Mouse (Mus musculus) cerebellum, adult (tissue): ENCODE measurements around the gene Mcm6.

Source experiments
- ATAC-seq: cut with Nextera tagmentation; 2 replicates; pipeline ENCODE4 v1.9.2; 2017; ENCODE audit warnings: mild to moderate bottlenecking, moderate library complexity, mixed read lengths; ENCODE audit not compliant: insufficient number of reproducible peaks, low FRiP score, low TSS enrichment

Mcm6 gene

DNA sequence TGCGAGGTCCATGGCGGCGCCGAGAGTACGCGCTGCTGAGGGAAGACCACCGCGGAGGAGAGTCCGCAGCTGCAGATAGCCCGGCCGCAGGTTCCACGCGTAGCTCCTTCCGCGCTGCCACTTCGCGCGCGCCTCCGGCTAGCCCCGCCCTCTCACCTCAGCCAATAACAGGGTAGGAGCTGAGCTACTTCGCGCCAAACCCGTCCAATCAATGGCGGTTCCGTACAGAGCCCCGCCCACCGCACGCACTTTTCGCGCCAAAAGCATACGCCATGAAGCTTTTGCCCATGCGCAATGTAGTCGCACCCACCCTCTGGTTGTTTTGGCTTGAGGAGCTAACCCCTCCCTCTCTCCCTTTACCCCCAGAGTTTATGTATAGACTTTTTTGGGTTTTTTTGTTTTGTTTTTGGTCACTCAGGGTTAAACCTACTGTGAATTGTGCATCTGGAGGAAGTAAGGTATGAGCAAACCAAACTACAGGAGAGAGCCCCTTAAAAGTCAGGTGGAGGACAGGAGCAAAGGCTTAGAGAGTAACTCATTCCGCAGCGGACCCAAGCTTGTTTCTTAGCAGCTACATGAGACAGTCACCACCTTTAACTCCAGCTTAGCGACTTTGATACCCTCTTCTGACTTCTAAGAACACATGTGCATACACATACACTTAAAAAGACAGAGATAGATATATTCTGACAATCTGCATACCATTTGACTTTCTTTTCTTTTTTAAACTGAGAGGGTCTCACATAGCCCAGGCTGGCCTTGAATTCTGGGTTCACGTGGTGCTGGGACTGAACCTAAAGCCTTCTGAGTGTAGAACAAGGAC lies at the start of gene Mcm6:
Gene Mcm6 (minus strand): TSS at position 111 of the 823 bp plus-strand sequence.
- ATAC-seq: peak; percentile 92

DNA sequence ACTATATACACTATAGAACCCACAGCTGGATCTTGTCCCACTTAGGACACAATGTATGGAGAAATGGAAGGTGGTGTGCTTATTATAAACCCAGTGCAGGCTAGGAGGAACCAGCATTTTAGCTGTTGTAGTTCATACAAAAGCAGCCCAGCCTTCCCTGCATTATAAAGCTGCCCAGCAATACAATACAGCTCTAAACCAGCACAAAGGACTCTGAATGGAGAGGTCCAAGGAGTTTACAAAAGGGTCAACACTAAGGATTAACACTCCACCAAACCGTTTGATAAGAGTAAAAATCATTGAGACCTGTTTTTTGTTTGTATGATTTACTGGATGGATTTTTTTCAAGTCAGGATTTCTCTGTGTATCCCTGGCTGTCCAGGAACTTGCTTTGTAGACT lies 47.4 kb upstream of the Mcm6 start:
- ATAC-seq: no peak

DNA sequence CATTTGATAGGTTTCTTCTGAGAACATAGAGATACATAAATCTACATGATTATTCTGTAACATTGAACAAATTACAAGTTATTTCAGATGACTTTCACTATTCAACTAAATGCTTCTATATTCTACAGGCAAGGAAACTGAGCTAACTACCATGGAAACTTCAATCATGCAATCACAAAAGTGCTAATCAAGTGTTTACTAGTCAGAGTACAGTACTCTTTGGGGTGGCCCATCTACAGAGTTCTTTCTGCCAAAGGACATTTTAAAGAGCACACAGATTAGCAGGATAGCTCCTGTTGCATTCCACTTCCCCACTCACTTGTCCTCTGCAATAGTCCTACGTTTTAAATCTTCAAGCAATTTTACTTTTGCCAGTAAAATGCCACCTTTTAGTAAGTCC lies 46.2 kb upstream of the Mcm6 start:
- no peak for ATAC-seq

DNA sequence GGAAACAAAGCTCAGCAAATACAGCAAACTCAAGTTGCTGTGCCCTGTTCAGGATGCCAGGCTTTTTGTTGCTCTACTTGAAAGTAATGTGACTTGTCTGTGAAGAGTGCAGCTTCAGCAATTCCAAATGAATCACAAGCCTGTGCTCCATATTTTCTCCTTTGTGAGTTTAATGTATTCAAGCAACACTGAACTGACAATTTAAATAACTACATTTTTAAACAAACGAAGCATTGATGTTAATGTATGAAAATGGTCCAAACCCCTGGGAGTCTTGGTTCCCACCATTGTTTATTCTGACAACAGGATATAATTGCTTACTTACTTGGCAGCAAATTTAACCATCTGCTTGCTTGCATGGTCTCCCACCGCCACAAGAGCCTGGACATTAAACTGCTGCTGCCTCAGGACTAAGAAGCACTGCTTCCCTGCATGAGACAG lies 45.6 kb upstream of the Mcm6 start:
- ATAC-seq: peak; percentile 49; the same call in 1 of the 2 replicates

DNA sequence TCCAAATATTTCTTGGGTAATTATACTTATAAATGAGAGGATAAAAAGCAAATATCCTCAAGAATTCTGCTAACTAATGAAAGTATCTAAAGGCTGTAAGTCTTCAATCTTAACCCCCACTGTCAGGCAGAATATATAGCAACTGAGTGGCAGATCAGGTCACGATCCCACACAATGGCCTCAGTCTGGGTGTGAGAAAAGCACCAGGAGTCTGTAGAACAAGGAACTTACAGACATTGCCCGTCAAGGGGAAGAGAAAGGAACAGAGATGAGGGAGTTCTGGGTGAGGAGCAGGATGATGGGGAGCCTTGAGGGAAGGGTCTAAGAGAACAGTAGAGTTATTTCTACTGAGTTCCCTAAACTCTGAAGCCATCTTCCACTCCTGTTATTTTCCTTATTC lies 41.5 kb upstream of the Mcm6 start:
- no peak for ATAC-seq

DNA sequence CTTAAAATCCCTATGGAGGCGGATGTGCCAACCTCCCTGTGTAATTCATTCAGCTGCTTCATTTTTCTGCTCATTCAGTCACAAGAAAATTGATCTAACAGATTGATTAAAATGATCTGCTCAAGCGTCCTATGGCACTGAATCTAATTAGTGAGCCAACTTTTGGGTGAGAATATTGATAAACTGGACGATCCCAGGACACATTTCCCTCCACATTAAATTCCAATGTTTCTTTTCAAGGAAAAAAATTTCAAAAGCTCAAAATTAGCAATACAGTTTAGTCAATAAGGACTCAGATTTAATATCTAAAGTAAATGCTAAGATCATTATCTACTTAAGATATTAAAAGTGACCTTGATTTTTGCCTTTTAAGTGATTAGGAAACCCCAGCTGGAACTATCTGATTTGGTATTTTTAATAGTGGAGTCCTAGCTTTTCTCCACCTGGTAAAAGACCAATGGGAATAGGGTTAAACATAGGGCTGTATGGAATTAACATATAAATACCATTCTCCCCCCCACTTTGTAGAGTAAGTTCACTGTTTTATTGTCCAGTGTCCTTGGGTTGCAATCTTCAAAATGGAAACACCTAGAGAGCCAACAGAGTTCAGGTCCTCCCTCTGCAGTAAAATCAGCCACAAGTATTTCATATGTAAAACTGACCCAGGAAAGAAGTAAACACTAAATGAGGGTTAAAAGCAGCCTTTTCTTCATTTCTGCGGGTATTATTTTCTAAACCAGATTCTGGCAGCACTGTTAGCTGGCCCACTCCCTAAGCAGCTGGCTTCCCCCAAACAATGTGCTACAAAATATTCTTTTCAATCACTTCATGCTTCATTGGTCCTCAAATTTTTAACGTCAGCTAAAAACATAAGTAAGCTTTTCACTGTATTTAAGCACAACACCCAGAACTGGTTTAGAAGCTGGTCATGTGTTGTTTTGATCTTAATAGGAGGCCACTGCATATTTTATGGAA lies 40.8 kb upstream of the Mcm6 start:
- ATAC-seq: no peak

DNA sequence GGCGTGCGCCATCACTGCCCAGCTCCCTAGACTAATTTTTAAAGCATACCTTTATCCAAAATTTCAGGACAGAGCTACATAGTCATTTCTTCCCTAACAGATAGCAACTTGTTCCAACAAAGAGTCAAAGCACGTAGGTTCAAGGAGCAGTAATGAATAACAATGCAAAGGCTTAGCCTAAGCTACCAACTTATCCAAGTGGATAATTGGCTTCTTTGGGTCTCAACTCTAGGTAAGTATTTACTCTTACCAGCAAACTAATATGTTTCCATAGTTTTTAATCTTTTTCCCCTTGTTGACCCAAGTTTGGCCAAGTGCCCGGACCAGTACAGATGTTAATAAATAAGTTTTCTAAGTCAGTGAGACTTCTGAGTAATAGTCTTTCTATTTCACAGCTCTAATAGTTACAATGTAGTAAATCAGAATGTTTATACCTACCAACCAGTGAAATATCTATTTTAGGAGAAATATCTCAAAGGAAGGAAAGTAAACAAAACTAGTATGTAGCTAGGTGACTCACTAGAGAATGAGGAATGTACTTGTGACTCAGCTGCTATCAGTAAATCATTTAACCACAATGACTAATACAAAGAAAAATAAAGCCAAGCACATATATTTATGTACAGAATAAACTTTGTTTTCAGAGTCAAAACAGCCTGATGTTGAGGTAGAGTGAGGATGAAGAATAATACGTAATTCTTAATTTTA lies 39.4 kb upstream of the Mcm6 start:
- no peak for ATAC-seq

DNA sequence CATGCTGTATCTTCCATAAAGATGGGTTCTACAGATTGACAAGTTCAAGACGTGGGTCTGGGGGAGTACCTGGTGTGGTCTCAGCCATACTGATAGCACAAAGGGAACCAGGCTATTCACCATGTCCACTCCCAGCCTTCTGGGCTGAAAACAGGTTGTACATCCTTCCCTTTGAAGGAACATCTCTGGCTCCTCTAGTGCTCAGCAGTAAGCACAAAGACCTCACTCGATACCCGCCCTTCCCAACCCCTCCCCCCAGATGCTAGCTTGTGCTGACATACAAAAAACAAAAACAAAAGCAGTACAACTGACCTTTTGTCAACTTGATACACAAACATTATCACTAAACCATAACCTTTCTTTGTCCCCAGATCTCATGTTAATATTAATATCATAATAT lies 35.2 kb upstream of the Mcm6 start:
- ATAC-seq: no peak

DNA sequence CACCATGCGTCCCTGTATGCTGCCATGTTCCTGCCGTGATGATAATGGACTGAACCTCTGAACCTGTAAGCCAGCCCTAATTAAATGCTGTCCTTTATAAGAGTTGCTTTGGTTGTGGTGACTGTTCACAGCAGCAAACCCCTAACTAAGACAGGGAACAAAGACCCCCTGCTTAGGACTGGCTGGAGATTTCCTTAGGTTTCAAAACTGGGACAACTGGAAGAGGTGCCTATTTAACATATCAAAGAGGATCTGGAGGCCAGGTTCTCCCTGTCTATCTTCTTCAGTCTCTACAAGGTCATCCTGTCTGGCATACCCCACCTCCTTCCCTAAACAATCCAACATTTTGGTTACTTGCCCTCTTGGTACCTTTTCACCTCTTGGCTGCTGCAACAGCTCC lies 32.9 kb upstream of the Mcm6 start:
- ATAC-seq: no peak

DNA sequence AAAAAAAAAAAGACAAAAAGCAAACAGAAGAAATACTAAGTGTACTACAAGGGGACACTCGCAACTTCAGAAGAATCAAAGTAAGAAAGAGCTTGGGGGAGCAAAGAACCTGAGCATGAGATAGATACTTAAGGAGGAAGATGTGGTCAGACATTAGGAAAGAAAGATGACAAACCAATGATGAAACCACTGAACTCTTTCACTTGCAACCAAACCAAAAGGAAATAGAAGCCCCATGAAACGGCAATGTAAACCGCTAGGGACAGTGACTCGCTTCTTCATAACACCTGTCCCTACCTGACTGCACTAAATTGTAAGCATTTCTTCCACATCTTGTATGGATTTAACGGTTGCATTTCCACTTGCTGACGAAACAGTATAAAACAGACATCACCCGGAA lies 27.0 kb upstream of the Mcm6 start:
- ATAC-seq: no peak

DNA sequence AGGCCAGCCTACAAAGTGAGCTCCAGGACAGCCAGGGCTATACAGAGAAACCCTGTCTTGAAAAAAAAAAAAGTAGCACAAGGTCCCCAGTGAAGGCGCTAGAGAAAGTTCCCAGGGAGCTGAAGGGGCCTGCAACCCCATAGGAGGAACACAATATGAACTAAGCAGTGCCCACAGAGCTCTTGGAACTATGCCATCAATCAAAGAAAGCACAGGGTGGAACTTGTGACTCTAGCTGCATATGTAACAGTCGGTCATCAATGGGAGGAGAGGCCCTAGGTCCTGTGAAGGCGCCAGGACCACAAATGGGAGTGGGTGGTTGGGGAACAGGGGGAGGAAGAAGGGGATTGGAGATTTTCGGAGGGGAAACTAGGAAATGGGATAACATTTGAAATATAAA lies 17.4 kb upstream of the Mcm6 start:
- ATAC-seq: no peak

DNA sequence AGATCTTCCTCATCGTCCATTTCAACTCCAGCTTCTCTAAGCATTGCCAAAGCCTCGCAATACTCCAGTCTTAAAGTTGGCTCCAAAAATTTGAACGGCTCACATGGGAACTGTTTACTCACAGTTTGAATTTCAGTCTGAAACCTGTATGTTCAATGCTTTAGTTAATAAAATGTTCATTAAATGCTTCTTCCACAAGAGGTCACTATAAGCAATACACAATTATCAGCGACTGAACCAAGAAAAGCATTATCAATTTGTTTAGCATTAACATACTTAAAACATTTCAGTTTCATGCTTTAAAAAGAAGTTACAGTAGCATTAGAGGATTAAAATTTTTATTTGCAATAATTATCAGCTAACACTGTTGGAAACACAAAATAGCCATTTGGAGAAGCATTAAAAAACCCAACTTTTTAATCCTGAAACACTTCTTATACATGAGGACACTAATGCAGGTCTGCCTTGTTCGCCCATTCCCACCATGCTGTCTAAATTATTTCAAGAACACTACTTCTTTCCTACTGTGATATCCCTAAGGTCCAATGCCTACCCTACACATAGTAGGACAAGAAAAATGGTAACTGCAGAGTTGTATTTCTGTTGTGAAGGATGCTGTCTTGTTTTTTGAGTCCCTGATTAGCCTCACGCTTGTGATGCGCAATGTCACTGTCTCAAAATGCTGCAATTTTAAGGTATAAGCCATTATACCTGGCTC lies 12.8 kb upstream of the Mcm6 start:
- ATAC-seq: no peak

DNA sequence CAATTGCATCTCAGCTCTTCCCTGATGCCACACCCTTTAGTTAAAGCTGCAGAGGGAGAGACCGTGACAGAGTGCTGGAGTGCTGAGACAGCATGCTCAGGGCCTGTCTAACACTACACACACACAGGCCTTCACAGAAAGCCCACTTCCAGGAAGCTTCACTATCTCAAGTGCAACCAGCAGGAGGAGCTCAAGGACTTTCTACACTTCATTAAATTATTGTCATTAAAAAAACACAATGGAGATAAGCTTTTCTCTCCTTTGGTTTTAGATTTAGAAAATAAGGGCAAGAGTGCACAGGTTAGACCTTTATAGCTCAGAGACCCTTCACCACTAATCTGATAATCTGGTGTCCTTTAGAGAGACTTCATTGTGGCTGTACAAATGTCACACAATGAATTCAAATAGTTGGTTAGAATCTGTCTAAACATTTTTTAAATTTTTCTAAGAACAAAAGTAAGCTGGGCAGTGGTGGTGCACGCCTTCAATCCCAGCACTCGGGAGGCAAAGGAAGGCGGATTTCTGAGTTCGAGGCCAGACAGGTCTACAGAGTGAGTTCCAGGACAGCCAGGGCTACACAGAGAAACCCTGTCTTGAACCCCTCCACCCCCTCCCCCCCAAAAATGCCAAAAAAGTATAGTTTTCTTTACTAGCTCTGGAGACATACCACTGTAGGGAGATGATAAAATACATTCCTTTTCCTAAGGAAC lies 9.4 kb upstream of the Mcm6 start:
- no peak for ATAC-seq

DNA sequence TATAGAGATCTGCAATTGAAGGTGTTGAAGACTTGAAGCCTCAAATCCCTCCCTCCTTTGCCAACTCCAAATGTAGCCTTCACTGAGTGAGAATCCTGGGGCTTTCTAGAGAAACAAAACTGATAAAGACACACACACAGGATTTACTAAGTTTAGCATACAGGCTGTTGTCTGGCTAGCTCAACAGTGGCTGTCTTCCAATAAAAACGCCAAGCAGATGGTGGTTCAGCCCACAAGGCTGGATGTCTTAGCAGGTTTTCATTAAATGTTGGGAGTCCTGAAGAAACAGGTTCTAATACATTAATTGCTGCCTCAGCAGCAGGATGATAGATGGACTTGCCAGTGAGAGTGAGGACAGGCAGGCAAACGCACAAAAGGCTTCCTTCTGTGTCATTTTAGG lies 1.1 kb upstream of the Mcm6 start:
- no peak for ATAC-seq

DNA sequence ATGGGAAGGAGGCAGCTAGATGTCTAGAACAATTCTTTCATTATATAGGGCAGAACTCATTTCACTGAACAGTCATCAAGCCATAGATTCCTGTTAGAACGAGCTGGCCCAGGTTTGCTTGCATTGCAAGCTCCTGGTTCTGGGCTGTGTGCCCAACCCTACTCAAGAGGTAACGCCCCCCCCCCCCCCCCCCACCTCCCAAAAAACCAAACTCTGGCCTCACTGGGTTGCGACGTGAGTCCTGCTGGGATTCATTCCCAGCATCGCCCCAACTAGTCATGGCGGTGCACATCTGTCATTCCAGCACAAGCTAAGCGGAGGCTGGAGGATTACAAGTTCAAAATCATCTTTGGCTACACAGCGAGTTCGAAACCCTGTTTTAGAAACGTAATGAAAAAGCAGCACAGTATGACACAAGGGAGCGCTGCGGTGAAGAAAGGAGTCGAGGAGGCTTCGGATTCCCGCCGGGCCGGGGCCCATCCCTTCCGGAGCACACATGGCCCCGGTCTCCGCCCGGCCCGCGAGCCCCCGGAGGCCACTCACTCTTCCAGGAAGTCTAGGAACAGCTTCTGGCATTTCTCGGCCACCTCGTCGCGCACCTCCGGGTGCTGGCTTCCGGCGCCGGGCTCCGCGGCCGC lies 429 bp downstream of the Mcm6 start:
- peak; percentile 56 for ATAC-seq

DNA sequence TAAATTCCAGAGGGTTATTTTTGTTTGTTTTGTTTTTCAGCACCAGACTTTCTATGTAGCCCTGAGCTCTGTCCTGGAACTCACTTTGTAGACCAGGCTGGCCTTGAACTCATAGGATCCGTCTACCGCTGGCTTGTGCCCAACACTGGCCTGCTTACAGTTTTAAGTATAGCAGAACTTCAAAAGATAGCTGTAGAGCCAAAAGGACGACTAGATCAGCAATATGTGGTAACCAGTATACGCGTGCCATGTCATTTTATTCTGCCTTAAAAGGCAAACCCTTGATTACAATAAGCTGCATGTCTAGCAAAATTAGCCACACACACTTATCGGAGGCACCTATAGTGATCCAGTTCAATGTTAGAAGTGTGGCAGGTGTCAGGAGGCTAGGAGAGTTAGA lies 1.2 kb downstream of the Mcm6 start:
- ATAC-seq: no peak

DNA sequence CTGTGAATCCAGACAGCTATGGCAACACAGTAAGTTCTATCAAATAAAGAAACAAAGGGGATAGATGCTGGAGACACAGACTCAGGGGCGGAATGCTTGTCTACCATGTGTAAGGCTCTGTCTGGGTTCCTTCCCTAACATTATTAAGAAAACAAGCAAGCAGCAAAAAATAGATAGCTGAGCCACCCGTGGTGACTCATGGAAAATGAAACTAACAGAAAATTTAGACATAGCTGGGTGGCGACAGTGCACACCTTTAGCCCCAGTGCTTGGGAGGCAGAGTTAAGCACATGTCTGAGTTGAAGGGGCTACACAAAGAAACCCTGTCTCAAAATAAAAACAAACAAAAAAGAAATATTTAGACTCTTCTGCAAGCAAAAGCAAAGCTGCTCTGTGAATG lies 2.0 kb downstream of the Mcm6 start:
- no peak for ATAC-seq

DNA sequence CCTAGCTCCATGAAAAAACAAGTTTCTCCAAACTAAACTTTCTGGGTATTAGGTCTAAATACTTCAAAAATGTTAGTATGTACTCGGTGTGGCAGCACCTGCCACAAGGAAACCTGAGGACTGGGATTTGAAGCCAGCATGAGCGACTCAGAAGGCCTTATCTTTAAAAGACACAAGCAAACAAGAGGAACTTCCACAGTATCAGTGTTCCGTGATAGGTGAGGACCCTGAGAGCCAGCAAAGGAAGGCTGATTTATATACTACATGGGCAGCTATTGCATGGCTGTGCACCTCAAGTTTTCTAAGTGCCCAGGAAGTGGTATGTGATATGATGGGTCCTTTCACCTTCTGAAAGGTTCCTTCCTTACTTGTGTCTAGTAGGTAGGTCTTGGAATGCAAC lies 6.4 kb downstream of the Mcm6 start:
- no peak for ATAC-seq

DNA sequence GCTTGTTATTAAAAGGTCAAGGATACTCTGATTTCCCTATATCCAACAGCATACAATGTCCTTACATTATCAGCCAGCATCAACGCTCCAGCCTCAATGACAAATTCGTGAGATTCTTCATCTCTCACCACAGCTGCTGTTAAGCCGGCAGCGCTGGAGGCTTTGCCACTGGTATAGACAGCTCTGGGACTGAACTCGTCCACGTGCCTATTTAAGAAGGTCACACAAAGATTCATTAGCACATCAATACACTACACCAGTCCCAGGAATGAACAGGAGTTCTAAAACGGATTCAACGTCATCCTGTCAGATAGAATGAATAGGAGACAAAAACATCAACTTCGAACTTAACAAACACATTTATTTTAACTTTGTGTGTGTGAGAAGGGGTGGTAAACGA lies 15.2 kb downstream of the Mcm6 start:
- no peak for ATAC-seq
